Mouse (Mus musculus): ENCODE results near the gene Ankrd1. TPM values are rescaled to one million over a fixed set of nuclear protein-coding genes. Genes with fewer than 3 reads are reported as not detected.

The Ankrd1 gene
- polyA plus RNA-seq, 1 experiment from 2014 or later, result 0.14 TPM

GRCm38 (mm10) chr19:36097194-36097593 lies 22.7 kb downstream of the Ankrd1 start:
- no peaks in the 10 kb centered on the region for H3K4me1 ChIP-seq (ENCODE audit: control insufficient read depth, low read depth, low read length)
- 60% methylated on average over 3 of the region's 3 CpGs for WGBS (ENCODE audit: insufficient replicate concordance)
- H3K9ac ChIP-seq (ENCODE audit: low read depth, low read length), result no peak overlapping the region
- H3K4me2 ChIP-seq (ENCODE audit: low read depth, low read length), result no peak overlapping the region
- H3K27ac ChIP-seq (ENCODE audit: low read length), result no peak overlapping the region
- no peak overlapping the region for H3K4me3 ChIP-seq (ENCODE audit: low read depth, low read length)
- no peak for ATAC-seq (ENCODE audit: low read depth)
- no peaks in the 10 kb centered on the region for H3K9me3 ChIP-seq (replicated peaks; ENCODE audit: control insufficient read depth, low read length)
- H3K36me3 ChIP-seq (ENCODE audit: control insufficient read depth, insufficient read depth), result peaks cover 3% of the 10 kb centered on the region
- H3K27me3 ChIP-seq (ENCODE audit: control insufficient read depth, insufficient read depth, low read depth, low read length), result no peaks in the 10 kb centered on the region

- Histone ChIP-seq H3K4me1 (ENCODE audit: control insufficient read depth, low read depth, low read length) (no peaks in the 10 kb centered on the region), H3K9ac (ENCODE audit: low read depth, low read length) (no peak overlapping the region), H3K36me3 (ENCODE audit: control insufficient read depth, insufficient read depth) (peaks cover 5% of the 10 kb centered on the region), H3K27ac (ENCODE audit: low read length) (no peak overlapping the region), H3K27me3 (ENCODE audit: control insufficient read depth, insufficient read depth, low read depth, low read length) (no peaks in the 10 kb centered on the region), H3K9me3 (replicated peaks; ENCODE audit: control insufficient read depth, low read length) (no peaks in the 10 kb centered on the region), H3K4me2 (ENCODE audit: low read depth, low read length) (no peak overlapping the region), H3K4me3 (ENCODE audit: low read depth, low read length) (no peak overlapping the region)
- 22% methylated on average over 5 of the region's 5 CpGs for WGBS (ENCODE audit: insufficient replicate concordance)
- no peak for ATAC-seq (ENCODE audit: low read depth)
These were observed 29.1 kb downstream of the Ankrd1 start for GRCm38 (mm10) chr19:36090781-36091180.

GRCm38 (mm10) chr19:36083262-36084225 lies 36.4 kb downstream of the Ankrd1 start, which contains the start of gene Rpp30:
Gene Rpp30 (plus strand): TSS chr19:36083716.
- H3K27ac ChIP-seq (ENCODE audit: low read length), result peak within 1 kb of the TSS; percentile 55
- H3K4me1 ChIP-seq (ENCODE audit: control insufficient read depth, low read depth, low read length), result peaks cover 8% of the 10 kb centered on the region
- peak within 1 kb of the TSS; percentile 87 for H3K4me3 ChIP-seq (ENCODE audit: low read depth, low read length)
- peak; percentile 95 for ATAC-seq (ENCODE audit: low read depth)
- H3K36me3 ChIP-seq (ENCODE audit: control insufficient read depth, insufficient read depth), result no peaks in the 10 kb centered on the region; the same call in 1 of the 2 replicates
- H3K27me3 ChIP-seq (ENCODE audit: control insufficient read depth, insufficient read depth, low read depth, low read length), result no peaks in the 10 kb centered on the region; the same call in 1 of the 2 replicates
- H3K4me2 ChIP-seq (ENCODE audit: low read depth, low read length), result peak within 1 kb of the TSS; percentile 71
- H3K9me3 ChIP-seq (replicated peaks; ENCODE audit: control insufficient read depth, low read length), result no peaks in the 10 kb centered on the region
- peak within 1 kb of the TSS; percentile 84 for H3K9ac ChIP-seq (ENCODE audit: low read depth, low read length)
- 2% methylated on average over 34 of the region's 34 CpGs for WGBS (ENCODE audit: insufficient replicate concordance)

DNA sequence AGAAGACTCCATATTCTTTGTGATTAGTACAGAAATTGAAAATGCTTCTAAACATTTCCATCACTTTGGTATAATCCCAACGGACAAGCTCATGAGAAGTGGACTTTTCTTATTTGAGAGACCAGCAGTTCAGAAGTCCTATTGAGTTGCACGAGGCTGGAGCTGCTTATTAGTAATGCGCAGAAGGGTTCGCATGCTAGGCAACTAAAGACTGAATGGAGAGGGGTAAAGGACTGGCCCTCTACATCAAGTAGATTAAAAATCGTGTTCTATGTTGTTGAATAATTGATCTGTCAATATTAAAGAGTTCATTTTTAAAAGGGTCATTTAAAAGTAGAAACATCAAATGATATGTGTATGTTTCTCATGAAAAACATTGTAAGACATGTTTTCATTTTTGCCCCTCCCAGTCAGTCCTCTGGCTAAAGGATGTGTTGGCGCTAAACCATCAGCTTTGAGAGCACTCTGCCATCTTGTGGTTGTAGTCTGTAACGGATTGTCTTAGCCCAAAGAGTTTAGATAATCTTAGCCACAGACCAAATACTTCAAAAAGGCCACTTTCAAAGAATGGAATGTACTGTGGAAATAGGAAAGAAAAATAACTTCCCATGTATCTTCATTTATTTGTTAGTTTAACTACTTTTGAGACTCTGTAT lies 37.2 kb downstream of the Ankrd1 start:
- Histone ChIP-seq H3K9ac (ENCODE audit: low read depth, low read length) (peak overlapping the region; percentile 53; the same call in 1 of the 2 replicates), H3K27ac (ENCODE audit: low read length) (peak overlapping the region; percentile 55; the same call in 1 of the 2 replicates), H3K9me3 (replicated peaks; ENCODE audit: control insufficient read depth, low read length) (no peaks in the 10 kb centered on the region), H3K36me3 (ENCODE audit: control insufficient read depth, insufficient read depth) (no peaks in the 10 kb centered on the region), H3K4me1 (ENCODE audit: control insufficient read depth, low read depth, low read length) (peaks cover 8% of the 10 kb centered on the region), H3K4me2 (ENCODE audit: low read depth, low read length) (peak overlapping the region; percentile 71), H3K4me3 (ENCODE audit: low read depth, low read length) (peak overlapping the region; percentile 87), H3K27me3 (ENCODE audit: control insufficient read depth, insufficient read depth, low read depth, low read length) (no peaks in the 10 kb centered on the region; the same call in 1 of the 2 replicates)
- ATAC-seq (ENCODE audit: low read depth), result peak; percentile 68
- 43% methylated on average over 7 of the region's 7 CpGs for WGBS (ENCODE audit: insufficient replicate concordance)

GRCm38 (mm10) chr19:36062801-36063529 lies 56.9 kb downstream of the Ankrd1 start:
- Histone ChIP-seq H3K4me2 (ENCODE audit: low read depth, low read length) (no peak overlapping the region), H3K9me3 (replicated peaks; ENCODE audit: control insufficient read depth, low read length) (no peaks in the 10 kb centered on the region), H3K36me3 (ENCODE audit: control insufficient read depth, insufficient read depth) (no peaks in the 10 kb centered on the region), H3K27ac (ENCODE audit: low read length) (no peak overlapping the region), H3K9ac (ENCODE audit: low read depth, low read length) (no peak overlapping the region), H3K4me3 (ENCODE audit: low read depth, low read length) (no peak overlapping the region), H3K27me3 (ENCODE audit: control insufficient read depth, insufficient read depth, low read depth, low read length) (peaks cover 8% of the 10 kb centered on the region), H3K4me1 (ENCODE audit: control insufficient read depth, low read depth, low read length) (no peaks in the 10 kb centered on the region)
- ATAC-seq (ENCODE audit: low read depth), result no peak
- WGBS (ENCODE audit: insufficient replicate concordance), result 55% methylated on average over 2 of the region's 2 CpGs

Other genes with a start within 250 kb of the Ankrd1 start
- gene Htr7, start 62.6 kb downstream of the Ankrd1 start, polyA plus RNA-seq (2015; fragmentation: Nextera tagmentation; extraction: Ambion mirVana), result not detected in 2 replicates
- 30.8 and 36.9 TPM in 2 replicates for gene Rpp30, start 36.4 kb downstream of the Ankrd1 start, polyA plus RNA-seq (2015; fragmentation: Nextera tagmentation; extraction: Ambion mirVana)
- gene Pcgf5, start 228.2 kb upstream of the Ankrd1 start, polyA plus RNA-seq (2015; fragmentation: Nextera tagmentation; extraction: Ambion mirVana), result 16.6 and 20.2 TPM in 2 replicates

Measured in liver, embryonic 16.5 days (tissue).